Mouse (Mus musculus) stomach, postnatal 0 days (tissue): ENCODE results near the gene Ncaph.

Source experiments
- CTCF ChIP-seq: IDR thresholded peaks from 2 replicates; pipeline ENCODE4 v1.5.1; 2016; ENCODE audit warnings: antibody characterized with exemption, low read depth, mild to moderate bottlenecking, moderate library complexity
- EP300 ChIP-seq: optimal IDR thresholded peaks from 2 replicates; pipeline ENCODE3; 2016; ENCODE audit warnings: antibody characterized with exemption

GRCm38 (mm10) chr2:127068806-127069205, 64.9 kb downstream of the Ncaph start:
- TF ChIP-seq EP300 (no peak), CTCF (no peak)
